Mouse (Mus musculus): ENCODE results near the gene Dpysl5. TPM values are rescaled to one million over a fixed set of nuclear protein-coding genes. Genes with fewer than 3 reads are reported as not detected.
A peak's percentile ranks its signal among the peaks of the same experiment; 100 is the strongest.

Dpysl5 gene
- total RNA-seq (2014; rRNA removed) (334 and 374 TPM in 2 replicates), polyA plus RNA-seq (2015; fragmentation: Nextera tagmentation; extraction: Ambion mirVana) (232 and 234 TPM in 2 replicates)

- DNase-seq (ENCODE audit: low spot score): peak; percentile 96
- H3K4me2 ChIP-seq (ENCODE audit: low read depth, low read length, poor library complexity, severe bottlenecking): peak within 1 kb of the TSS; percentile 68
- H3K27ac ChIP-seq (ENCODE audit: low read depth, low read length): peak within 1 kb of the TSS; percentile 97
- H3K36me3 ChIP-seq (ENCODE audit: insufficient read depth, low read length): no peaks in the 10 kb centered on the region
- no peaks in the 10 kb centered on the region for H3K9me3 ChIP-seq (ENCODE audit: low read length)
- H3K4me1 ChIP-seq (ENCODE audit: insufficient read depth, low read length): no peaks in the 10 kb centered on the region; the same call in 1 of the 2 replicates
- WGBS: 0% methylated on average over 66 of the region's 71 CpGs
- ATAC-seq (ENCODE audit: low FRiP score): peak; percentile 88
- H3K27me3 ChIP-seq (ENCODE audit: insufficient read depth, low read length): no peaks in the 10 kb centered on the region
- peak within 1 kb of the TSS; percentile 74 for H3K4me3 ChIP-seq (ENCODE audit: low read depth, low read length)
- H3K9ac ChIP-seq (replicated peaks; ENCODE audit: low read length, poor library complexity, severe bottlenecking): peak within 1 kb of the TSS; percentile 91
- peak; percentile 36 for TF ChIP-seq CTCF (IDR thresholded peaks at IDR 0.05)
Observed at GRCm38 (mm10) chr5:30711147-30712001, at the start of gene Dpysl5. Gene Dpysl5, plus strand, starts transcription at chr5:30711564.

GRCm38 (mm10) chr5:30665360-30665759 is 46.0 kb upstream of the Dpysl5 start:
- Histone ChIP-seq H3K36me3 (ENCODE audit: insufficient read depth, low read length) (no peaks in the 10 kb centered on the region), H3K4me2 (ENCODE audit: low read depth, low read length, poor library complexity, severe bottlenecking) (no peak overlapping the region), H3K4me3 (ENCODE audit: low read depth, low read length) (no peak overlapping the region), H3K9me3 (ENCODE audit: low read length) (no peaks in the 10 kb centered on the region), H3K27ac (ENCODE audit: low read depth, low read length) (no peak overlapping the region), H3K27me3 (ENCODE audit: insufficient read depth, low read length) (no peaks in the 10 kb centered on the region), H3K4me1 (ENCODE audit: insufficient read depth, low read length) (no peaks in the 10 kb centered on the region), H3K9ac (replicated peaks; ENCODE audit: low read length, poor library complexity, severe bottlenecking) (no peak overlapping the region)
- 90% methylated on average over 9 of the region's 9 CpGs for WGBS
- no peak for TF ChIP-seq CTCF (IDR thresholded peaks at IDR 0.05)
- ATAC-seq (ENCODE audit: low FRiP score) (no peak), DNase-seq (ENCODE audit: low spot score) (no peak)

GRCm38 (mm10) chr5:30665968-30666367 is 45.4 kb upstream of the Dpysl5 start:
- DNase-seq (ENCODE audit: low spot score) (no peak), ATAC-seq (ENCODE audit: low FRiP score) (no peak)
- Histone ChIP-seq H3K27me3 (ENCODE audit: insufficient read depth, low read length) (no peaks in the 10 kb centered on the region), H3K27ac (ENCODE audit: low read depth, low read length) (peak overlapping the region; percentile 67), H3K36me3 (ENCODE audit: insufficient read depth, low read length) (no peaks in the 10 kb centered on the region), H3K4me2 (ENCODE audit: low read depth, low read length, poor library complexity, severe bottlenecking) (peak overlapping the region; percentile 97), H3K4me1 (ENCODE audit: insufficient read depth, low read length) (no peaks in the 10 kb centered on the region), H3K9ac (replicated peaks; ENCODE audit: low read length, poor library complexity, severe bottlenecking) (peak overlapping the region; percentile 48), H3K9me3 (ENCODE audit: low read length) (no peaks in the 10 kb centered on the region), H3K4me3 (ENCODE audit: low read depth, low read length) (peak overlapping the region; percentile 66)
- 63% methylated on average over 6 of the region's 6 CpGs for WGBS
- TF ChIP-seq CTCF (IDR thresholded peaks at IDR 0.05): no peak

GRCm38 (mm10) chr5:30666391-30667195 is 44.8 kb upstream of the Dpysl5 start, which contains the start of gene Cenpa:
Gene Cenpa, plus strand, starts transcription at chr5:30666777.
- Histone ChIP-seq H3K27ac (ENCODE audit: low read depth, low read length) (peak within 1 kb of the TSS; percentile 67), H3K9me3 (ENCODE audit: low read length) (no peaks in the 10 kb centered on the region), H3K4me1 (ENCODE audit: insufficient read depth, low read length) (no peaks in the 10 kb centered on the region), H3K27me3 (ENCODE audit: insufficient read depth, low read length) (no peaks in the 10 kb centered on the region), H3K9ac (replicated peaks; ENCODE audit: low read length, poor library complexity, severe bottlenecking) (peak within 1 kb of the TSS; percentile 48), H3K4me2 (ENCODE audit: low read depth, low read length, poor library complexity, severe bottlenecking) (peak within 1 kb of the TSS; percentile 97), H3K4me3 (ENCODE audit: low read depth, low read length) (peak within 1 kb of the TSS; percentile 66), H3K36me3 (ENCODE audit: insufficient read depth, low read length) (no peaks in the 10 kb centered on the region)
- TF ChIP-seq CTCF (IDR thresholded peaks at IDR 0.05): no peak
- WGBS: under 1% methylated on average over 40 of the region's 40 CpGs
- peak; percentile 97 for DNase-seq (ENCODE audit: low spot score)
- peak; percentile 94 for ATAC-seq (ENCODE audit: low FRiP score)

GRCm38 (mm10) chr5:30667215-30667614 is 44.1 kb upstream of the Dpysl5 start:
- Histone ChIP-seq H3K36me3 (ENCODE audit: insufficient read depth, low read length) (no peaks in the 10 kb centered on the region), H3K9ac (replicated peaks; ENCODE audit: low read length, poor library complexity, severe bottlenecking) (peak overlapping the region; percentile 44), H3K27ac (ENCODE audit: low read depth, low read length) (no peak overlapping the region), H3K4me1 (ENCODE audit: insufficient read depth, low read length) (no peaks in the 10 kb centered on the region), H3K27me3 (ENCODE audit: insufficient read depth, low read length) (no peaks in the 10 kb centered on the region), H3K4me2 (ENCODE audit: low read depth, low read length, poor library complexity, severe bottlenecking) (peak overlapping the region; percentile 97), H3K9me3 (ENCODE audit: low read length) (no peaks in the 10 kb centered on the region), H3K4me3 (ENCODE audit: low read depth, low read length) (peak overlapping the region; percentile 66)
- DNase-seq (ENCODE audit: low spot score) (no peak), ATAC-seq (ENCODE audit: low FRiP score) (no peak)
- under 1% methylated on average over 13 of the region's 13 CpGs for WGBS
- TF ChIP-seq CTCF (IDR thresholded peaks at IDR 0.05): no peak

Data from midbrain, postnatal 0 days (tissue).